Mouse (Mus musculus) E14TG2a.4 (cell line): ENCODE measurements around the gene Med21.
A peak's percentile ranks its signal among the peaks of the same experiment; 100 is the strongest.

Experiments used
- H3K27me3 ChIP-seq: 2 replicates; pipeline ENCODE4 v1.6.1; 2014; ENCODE audit warnings: low read length, control low read depth; ENCODE audit not compliant: insufficient read depth
- H3K36me3 ChIP-seq: 2 replicates; pipeline ENCODE4 v1.6.1; 2014; ENCODE audit warnings: low read length, control low read depth; ENCODE audit not compliant: insufficient read depth
- H3K4me1 ChIP-seq: replicated peaks from 2 replicates; pipeline ENCODE4 v1.6.1; 2014; ENCODE audit warnings: low read depth, low read length, control low read depth
- H3K4me3 ChIP-seq: replicated peaks from 2 replicates; pipeline ENCODE4 v1.5.1; 2014; ENCODE audit warnings: mild to moderate bottlenecking, low read length
- H3K9me3 ChIP-seq: 2 replicates; pipeline ENCODE4 v1.6.1; 2014; ENCODE audit warnings: low read length, control low read depth
- CTCF ChIP-seq: conservative IDR thresholded peaks from 2 replicates; pipeline ENCODE4 v1.5.1; 2014; ENCODE audit warnings: low read length
- NANOG ChIP-seq: IDR thresholded peaks from 2 replicates; pipeline ENCODE4 v1.6.1; 2014; ENCODE audit warnings: borderline replicate concordance, low read length, mixed read lengths
- POU5F1 ChIP-seq: IDR thresholded peaks from 2 replicates; pipeline ENCODE4 v1.6.1; 2014; ENCODE audit warnings: low read length, borderline replicate concordance

The Med21 gene

DNA sequence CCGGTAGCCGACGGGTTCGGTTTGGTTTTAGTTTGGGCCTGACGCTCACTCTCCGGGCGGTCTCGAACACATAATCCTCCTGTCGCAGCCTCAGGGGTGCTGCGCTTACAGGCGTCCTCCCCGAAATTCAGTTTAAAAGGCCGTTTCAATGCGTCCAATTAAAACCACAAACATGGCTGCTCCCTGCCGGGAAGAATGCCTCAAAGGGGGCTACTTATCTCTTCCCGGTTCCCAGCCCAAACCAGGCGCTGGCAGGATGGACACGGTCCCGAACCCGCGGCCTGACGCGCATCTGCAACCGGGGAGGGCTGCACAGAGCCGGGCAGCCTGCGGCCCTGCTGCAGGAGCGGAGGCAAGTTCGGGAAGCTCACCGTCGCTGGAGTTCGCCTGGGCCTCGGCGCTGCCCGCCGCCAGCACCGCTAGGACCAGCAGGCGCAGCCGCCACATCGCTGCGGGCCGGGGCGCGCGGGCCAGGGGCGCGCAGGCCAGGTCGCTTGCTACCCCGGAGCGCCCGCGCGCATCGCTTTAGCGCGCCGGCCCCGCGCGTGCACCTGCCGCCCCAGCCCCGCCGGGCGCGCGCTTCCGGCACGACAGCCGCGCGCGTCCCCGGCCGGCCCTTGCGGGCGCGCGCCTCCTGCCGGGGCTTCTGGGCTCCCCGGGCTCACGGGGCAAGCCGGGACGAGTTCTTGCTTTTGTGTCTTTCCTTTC lies 8.2 kb upstream of the Med21 start:
- Histone ChIP-seq H3K36me3 (peaks cover 19% of the 10 kb centered on the region), H3K4me1 (peaks cover 54% of the 10 kb centered on the region), H3K4me3 (peak overlapping the region; percentile 91), H3K27me3 (no peaks in the 10 kb centered on the region), H3K9me3 (no peaks in the 10 kb centered on the region)
- no peak for TF ChIP-seq POU5F1
- TF ChIP-seq CTCF: no peak
- no peak for TF ChIP-seq NANOG

DNA sequence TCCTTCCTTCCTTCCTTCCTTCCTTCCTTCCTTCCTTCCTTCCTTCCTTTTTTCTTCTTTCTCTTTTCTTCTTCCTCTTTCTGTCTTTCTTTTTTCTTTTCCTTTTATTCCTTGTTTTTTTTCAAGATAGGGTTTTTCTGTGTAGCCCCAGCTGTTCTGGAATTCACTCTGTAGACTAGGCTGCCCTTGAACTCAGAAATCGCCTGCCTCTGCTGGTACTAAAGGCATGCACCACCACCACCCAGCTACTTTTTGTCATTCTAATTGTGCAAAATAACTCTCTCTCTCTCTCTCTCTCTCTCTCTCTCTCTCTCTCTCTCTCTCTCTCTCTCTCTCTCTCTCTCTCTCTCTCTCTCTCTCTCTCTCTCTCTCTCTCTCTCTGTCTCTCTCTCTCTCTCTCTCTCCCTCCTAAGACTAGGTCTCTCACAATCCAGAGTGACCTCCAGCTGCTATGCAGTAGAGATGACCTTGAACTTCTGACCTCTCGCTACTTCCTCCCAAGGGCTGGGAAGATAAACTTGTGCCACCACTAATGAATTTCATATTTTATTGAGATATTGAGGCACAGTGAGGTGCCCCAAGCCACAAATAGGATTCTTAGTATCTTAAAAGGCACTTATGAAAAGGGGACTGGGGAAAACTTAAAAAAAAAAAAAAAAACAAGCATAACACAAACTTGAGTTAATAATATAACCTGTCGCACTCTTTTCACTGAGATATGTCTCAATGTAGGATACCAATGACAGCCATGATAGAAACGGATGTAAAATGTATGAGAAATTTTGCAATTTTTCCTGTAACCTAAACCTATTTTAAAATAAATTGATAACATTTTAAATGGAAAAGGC lies 7.4 kb upstream of the Med21 start:
- Histone ChIP-seq H3K4me3 (no peak overlapping the region), H3K36me3 (peaks cover 11% of the 10 kb centered on the region), H3K9me3 (no peaks in the 10 kb centered on the region), H3K27me3 (no peaks in the 10 kb centered on the region), H3K4me1 (peaks cover 46% of the 10 kb centered on the region)
- TF ChIP-seq POU5F1 (no peak), NANOG (no peak)

DNA sequence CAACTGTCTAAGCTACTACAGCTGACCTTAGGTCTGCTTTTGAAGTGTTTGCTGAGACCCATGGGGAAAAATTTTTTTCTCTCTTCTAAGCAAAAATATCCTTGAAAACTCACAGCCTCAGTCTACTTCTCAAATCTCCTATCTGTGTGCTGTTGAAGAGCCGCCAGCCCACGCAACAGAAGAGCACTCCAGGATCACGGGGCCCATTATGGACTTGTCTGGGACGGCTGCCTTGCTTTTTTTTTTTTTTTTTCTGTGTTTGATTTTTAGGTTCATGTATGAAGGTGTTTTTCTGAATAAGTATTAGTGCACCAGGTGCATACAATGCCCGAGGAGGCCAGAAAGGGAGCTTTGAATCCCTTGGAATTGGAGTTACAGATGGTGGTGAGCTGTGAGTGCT lies 5.9 kb upstream of the Med21 start:
- no peaks in the 10 kb centered on the region for H3K9me3 ChIP-seq
- TF ChIP-seq CTCF: no peak
- no peak for TF ChIP-seq NANOG
- no peak for TF ChIP-seq POU5F1
- peaks cover 35% of the 10 kb centered on the region for H3K4me1 ChIP-seq

DNA sequence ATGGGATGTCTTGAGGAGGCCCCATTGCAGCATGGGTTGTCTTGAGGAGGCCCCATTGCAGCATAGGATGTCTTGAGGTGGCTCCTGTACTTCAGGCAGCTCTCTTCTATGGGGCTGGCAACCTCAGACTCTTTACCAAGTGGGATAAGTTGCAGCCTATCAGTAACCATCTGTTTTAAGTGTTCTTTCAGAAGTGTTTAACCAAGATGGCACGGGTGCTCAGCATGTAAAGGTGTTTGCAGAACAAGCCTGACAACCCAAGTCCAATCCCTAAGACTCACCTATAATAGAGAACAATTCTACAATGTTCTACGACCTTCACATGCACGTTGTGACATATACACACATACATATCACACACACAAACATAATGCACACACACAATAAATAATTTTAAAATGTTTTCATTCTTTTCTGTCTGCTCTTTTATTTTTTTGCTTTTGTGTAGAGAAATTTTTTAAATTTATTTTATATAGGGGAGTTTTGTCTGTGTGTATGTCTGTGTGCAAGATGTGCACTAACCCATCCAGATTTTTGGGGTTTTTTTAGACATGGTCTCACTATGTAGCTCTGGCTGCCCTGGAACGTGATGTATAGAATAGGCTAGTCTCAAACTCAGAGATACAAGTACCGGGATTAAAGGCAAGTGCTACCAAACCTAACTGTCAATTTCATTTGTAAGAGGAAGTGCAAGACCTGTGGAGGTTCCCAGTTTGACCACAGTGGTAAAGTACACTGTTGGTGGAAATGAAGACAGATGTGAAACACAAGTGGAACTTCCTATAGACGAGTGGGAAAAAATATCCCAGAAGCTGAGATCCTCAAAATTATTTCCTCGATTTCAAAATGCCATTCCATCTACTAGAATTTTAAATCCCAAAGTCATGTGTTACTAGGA lies 2.0 kb upstream of the Med21 start:
- TF ChIP-seq NANOG (no peak), CTCF (no peak), POU5F1 (no peak)

More for the DNA sequence above, 5.9 kb upstream of the Med21 start:
- no peaks in the 10 kb centered on the region; the same call in 1 of the 2 replicates for H3K27me3 ChIP-seq
- no peak overlapping the region for H3K4me3 ChIP-seq
- H3K36me3 ChIP-seq: no peaks in the 10 kb centered on the region

GRCm38 (mm10) chr6:146640991-146641390 lies 1.4 kb upstream of the Med21 start:
- Histone ChIP-seq H3K27me3 (no peaks in the 10 kb centered on the region; the same call in 1 of the 2 replicates), H3K4me3 (no peak overlapping the region), H3K9me3 (no peaks in the 10 kb centered on the region), H3K36me3 (no peaks in the 10 kb centered on the region), H3K4me1 (peaks cover 30% of the 10 kb centered on the region)
- no peak for TF ChIP-seq CTCF
- no peak for TF ChIP-seq NANOG
- TF ChIP-seq POU5F1: no peak

More for the DNA sequence above, 2.0 kb upstream of the Med21 start:
- Histone ChIP-seq H3K36me3 (no peaks in the 10 kb centered on the region), H3K4me3 (no peak overlapping the region), H3K27me3 (no peaks in the 10 kb centered on the region; the same call in 1 of the 2 replicates), H3K9me3 (no peaks in the 10 kb centered on the region), H3K4me1 (peaks cover 37% of the 10 kb centered on the region)

DNA sequence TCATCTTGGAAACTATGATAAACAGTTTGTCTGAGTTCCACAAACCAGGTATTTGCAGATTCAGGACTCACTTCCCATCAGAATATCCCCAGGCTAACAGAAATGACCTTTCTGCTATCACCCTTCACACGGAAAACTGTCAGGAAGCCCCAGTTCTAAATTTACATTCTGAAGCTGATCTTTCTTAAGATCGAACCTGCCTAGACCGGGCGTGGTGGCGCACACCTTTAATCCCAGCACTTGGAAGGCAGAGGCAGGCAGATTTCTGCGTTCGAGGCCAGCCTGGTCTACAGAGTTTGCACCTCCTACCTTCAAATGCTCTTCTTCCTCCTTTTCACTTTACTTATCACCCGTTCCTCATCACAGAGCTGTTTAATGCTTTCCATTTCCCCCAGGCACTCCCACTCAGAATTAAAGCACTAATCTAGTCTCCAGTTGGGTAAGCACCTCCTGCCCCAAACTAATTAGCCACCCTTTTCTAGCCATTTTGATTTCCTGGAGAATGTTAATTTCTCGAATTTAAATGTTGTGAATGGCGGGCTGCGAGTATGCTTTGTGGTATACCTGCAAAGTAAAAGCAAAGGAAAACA lies 631 bp upstream of the Med21 start:
- Histone ChIP-seq H3K4me1 (peaks cover 32% of the 10 kb centered on the region), H3K36me3 (no peaks in the 10 kb centered on the region), H3K9me3 (no peaks in the 10 kb centered on the region), H3K27me3 (no peaks in the 10 kb centered on the region; the same call in 1 of the 2 replicates), H3K4me3 (peak overlapping the region; percentile 90)
- TF ChIP-seq POU5F1 (no peak), NANOG (no peak), CTCF (no peak)

GRCm38 (mm10) chr6:146643184-146643570 lies 830 bp downstream of the Med21 start:
- Histone ChIP-seq H3K36me3 (0 out of 2 replicates have a peak, but pooled peaks cover 2% of the 10 kb centered on the region), H3K4me1 (peaks cover 38% of the 10 kb centered on the region), H3K9me3 (no peaks in the 10 kb centered on the region), H3K27me3 (no peaks in the 10 kb centered on the region; the same call in 1 of the 2 replicates), H3K4me3 (peak overlapping the region; percentile 90)
- no peak for TF ChIP-seq CTCF
- TF ChIP-seq NANOG: no peak
- no peak for TF ChIP-seq POU5F1
